Mouse (Mus musculus): ENCODE data around the gene Pla2g3. TPM values are rescaled to one million over a fixed set of nuclear protein-coding genes. Genes with fewer than 3 reads are reported as not detected.

The Pla2g3 gene
- total and polyA plus RNA-seq, 3 experiments = not detected

- dilution Hi-C loops (cut with MboI; ENCODE audit: extremely low pct_ligation_motif_present, extremely low pct_unique_long_range_greater_than_20kb, low sequenced_read_pairs) = no loop called here
These were observed 59.0 kb downstream of the Pla2g3 start for GRCm38 (mm10) chr11:3547047-3547446.

GRCm38 (mm10) chr11:3547969-3548368 is 59.9 kb downstream of the Pla2g3 start:
- in situ Hi-C loops (cut with MboI; ENCODE audit: low pct_ligation_motif_present, low pct_unique_long_range_greater_than_20kb, low sequenced_read_pairs) = loop anchor here (10.0 to 25.0 kb wide), 2 partner anchors 117 to 364 kb away; partner anchors contain the start of gene Slc35e4

More at GRCm38 (mm10) chr11:3547047-3547446, 59.0 kb downstream of the Pla2g3 start:
- Histone ChIP-seq H3K4me3 (replicated peaks in 1 of 3; ENCODE audit: low read depth in 2 of 3, low read length in 2 of 3, poor library complexity in 1 of 3) (no peak overlapping the region), H3K4me2 (ENCODE audit: insufficient read depth, low read depth, poor library complexity, severe bottlenecking) (no peak overlapping the region), H3K36me3 (replicated peaks in 1 of 2; ENCODE audit: control insufficient read depth in 1 of 2, insufficient read depth in 1 of 2, low read length in 1 of 2) (no peaks in the 10 kb centered on the region), H3K79me2 (replicated peaks; ENCODE audit: control insufficient read depth, extremely low read depth, insufficient read depth, poor library complexity, severe bottlenecking) (no peaks in the 10 kb centered on the region), H3K9me3 (replicated peaks; ENCODE audit: low read length) (peaks cover 8% of the 10 kb centered on the region), H3K9ac (ENCODE audit: insufficient read depth, low read depth) (no peak overlapping the region), H3K27ac (ENCODE audit: insufficient read depth, low read depth) (no peak overlapping the region), H3K27me3 (replicated peaks) (no peaks in the 10 kb centered on the region), H3K4me1 (ENCODE audit: control insufficient read depth in 1 of 2, insufficient read depth in 2 of 2) (peaks cover 3 to 48% of the 10 kb centered on the region in 2 experiments; a peak in 3 of 4 replicates)
- DNase-seq (ENCODE audit: extremely low read depth) = no peak
- in situ Hi-C loops (cut with MboI; ENCODE audit: low pct_ligation_motif_present, low pct_unique_long_range_greater_than_20kb, low sequenced_read_pairs) = loop anchor here (10.0 to 25.0 kb wide), 2 partner anchors 118 to 365 kb away; partner anchors contain the start of gene Slc35e4
- TF ChIP-seq RAD21 (IDR thresholded peaks at IDR 0.05; ENCODE audit: low read depth, low read length) (no peak), JUN (IDR thresholded peaks at IDR 0.05; ENCODE audit: insufficient read depth, low read depth, low read length) (no peak), ETS1 (conservative IDR thresholded peaks at IDR 0.05; ENCODE audit: low read depth, low read length) (no peak), EP300 (IDR thresholded peaks at IDR 0.05; ENCODE audit: low read length) (no peak), SIN3A (IDR thresholded peaks at IDR 0.05; ENCODE audit: low read length) (no peak), CHD2 (IDR thresholded peaks at IDR 0.05; ENCODE audit: low read length) (no peak), CTCF (conservative IDR thresholded peaks at IDR 0.05 in 1 of 2, IDR thresholded peaks at IDR 0.05 in 1 of 2; ENCODE audit: low read depth in 2 of 2, low read length in 2 of 2) (no peak), TBP (conservative IDR thresholded peaks at IDR 0.05; ENCODE audit: low read depth, low read length) (no peak), TCF12 (IDR thresholded peaks at IDR 0.05; ENCODE audit: low read depth, low read length) (no peak)

GRCm38 (mm10) chr11:3548564-3549295 is 60.6 kb downstream of the Pla2g3 start:
- no peaks in the 10 kb centered on the region for H3K36me3 ChIP-seq (replicated peaks in 1 of 2; ENCODE audit: control insufficient read depth in 1 of 2, insufficient read depth in 1 of 2, low read length in 1 of 2)
- dilution Hi-C loops (cut with MboI; ENCODE audit: extremely low pct_ligation_motif_present, extremely low pct_unique_long_range_greater_than_20kb, low sequenced_read_pairs) = no loop called here
- TF ChIP-seq CHD2 (IDR thresholded peaks at IDR 0.05; ENCODE audit: low read length) (no peak), ZNF384 (IDR thresholded peaks at IDR 0.05; ENCODE audit: low read depth, low read length) (no peak), ELF1 (IDR thresholded peaks at IDR 0.05; ENCODE audit: low read depth, low read length) (no peak), ETS1 (conservative IDR thresholded peaks at IDR 0.05; ENCODE audit: low read depth, low read length) (no peak), RCOR1 (conservative IDR thresholded peaks at IDR 0.05; ENCODE audit: low read depth, low read length) (no peak), MXI1 (IDR thresholded peaks at IDR 0.05; ENCODE audit: low read depth, low read length) (no peak), JUND (conservative IDR thresholded peaks at IDR 0.05; ENCODE audit: low read depth, low read length) (no peak)

More at GRCm38 (mm10) chr11:3547969-3548368, 59.9 kb downstream of the Pla2g3 start:
- peak; percentile 94 for DNase-seq (ENCODE audit: extremely low read depth)
- Histone ChIP-seq H3K4me3 (replicated peaks in 1 of 3; ENCODE audit: low read depth in 2 of 3, low read length in 2 of 3, poor library complexity in 1 of 3) (no peak overlapping the region), H3K4me2 (ENCODE audit: insufficient read depth, low read depth, poor library complexity, severe bottlenecking) (peak overlapping the region; percentile 47; the same call in 1 of the 2 replicates), H3K27ac (ENCODE audit: insufficient read depth, low read depth) (no peak overlapping the region), H3K9me3 (replicated peaks; ENCODE audit: low read length) (peaks cover 8% of the 10 kb centered on the region), H3K4me1 (ENCODE audit: control insufficient read depth in 1 of 2, insufficient read depth in 2 of 2) (peaks cover 3 to 43% of the 10 kb centered on the region in 2 experiments; a peak in 3 of 4 replicates), H3K36me3 (replicated peaks in 1 of 2; ENCODE audit: control insufficient read depth in 1 of 2, insufficient read depth in 1 of 2, low read length in 1 of 2) (no peaks in the 10 kb centered on the region), H3K79me2 (replicated peaks; ENCODE audit: control insufficient read depth, extremely low read depth, insufficient read depth, poor library complexity, severe bottlenecking) (no peaks in the 10 kb centered on the region), H3K9ac (ENCODE audit: insufficient read depth, low read depth) (no peak overlapping the region), H3K27me3 (replicated peaks) (no peaks in the 10 kb centered on the region)
- dilution Hi-C loops (cut with MboI; ENCODE audit: extremely low pct_ligation_motif_present, extremely low pct_unique_long_range_greater_than_20kb, low sequenced_read_pairs) = no loop called here
- no peak for TF ChIP-seq CHD2 (IDR thresholded peaks at IDR 0.05; ENCODE audit: low read length)
- TF ChIP-seq ZNF384 (IDR thresholded peaks at IDR 0.05; ENCODE audit: low read depth, low read length) = 0 out of 2 replicates have a peak, but pooled peaks have one; percentile 32

More at GRCm38 (mm10) chr11:3548564-3549295, 60.6 kb downstream of the Pla2g3 start:
- Histone ChIP-seq H3K4me2 (ENCODE audit: insufficient read depth, low read depth, poor library complexity, severe bottlenecking) (no peak overlapping the region), H3K9me3 (replicated peaks; ENCODE audit: low read length) (peaks cover 8% of the 10 kb centered on the region), H3K27ac (ENCODE audit: insufficient read depth, low read depth) (no peak overlapping the region), H3K27me3 (replicated peaks) (no peaks in the 10 kb centered on the region), H3K9ac (ENCODE audit: insufficient read depth, low read depth) (no peak overlapping the region), H3K79me2 (replicated peaks; ENCODE audit: control insufficient read depth, extremely low read depth, insufficient read depth, poor library complexity, severe bottlenecking) (no peaks in the 10 kb centered on the region), H3K4me1 (ENCODE audit: control insufficient read depth in 1 of 2, insufficient read depth in 2 of 2) (peaks cover 3 to 37% of the 10 kb centered on the region in 2 experiments; a peak in 3 of 4 replicates), H3K4me3 (replicated peaks in 1 of 3; ENCODE audit: low read depth in 2 of 3, low read length in 2 of 3, poor library complexity in 1 of 3) (no peak overlapping the region)
- in situ Hi-C loops (cut with MboI; ENCODE audit: low pct_ligation_motif_present, low pct_unique_long_range_greater_than_20kb, low sequenced_read_pairs) = loop anchor here (10.0 to 25.0 kb wide), 2 partner anchors 116 to 364 kb away; partner anchors contain the start of gene Slc35e4
- DNase-seq (ENCODE audit: extremely low read depth) = no peak
